In genomic region chr15:7574811-7575210, GRCm38 (mm10) we compare ENCODE assay signal across 12 mouse cellular contexts.
DNase-seq lines count a peak whose midpoint lies in the region; ATAC-seq lines count a peak whose summit lies in the region.
"Had no signal": no experiment of that assay in that cellular context is flagged by ENCODE, and none has a peak within 500 bp of the region (broad histone marks: within the 10 kb centered on the region; RNA-seq: fewer than 3 reads in every experiment).

No protein-coding gene starts in this region.

- H3K36me3 ChIP-seq in forebrain, embryonic 14.5 days (ENCODE audit: control insufficient read depth, insufficient read depth, low read length) = no peaks in the 10 kb centered on the region
- H3K36me3 ChIP-seq in forebrain, embryonic 11.5 days (ENCODE audit: control insufficient read depth, insufficient read depth, low read length) = no peaks in the 10 kb centered on the region
- H3K36me3 ChIP-seq: liver, embryonic 15.5 days had no signal

- 36% methylated on average over 2 of the region's 2 CpGs for WGBS in forebrain, embryonic 14.5 days
- 75% methylated on average over 2 of the region's 2 CpGs for WGBS in forebrain, embryonic 11.5 days

- no peaks in the 10 kb centered on the region for H3K9me3 ChIP-seq in forebrain, embryonic 14.5 days (replicated peaks; ENCODE audit: control insufficient read depth, low read length)
- H3K9me3 ChIP-seq in forebrain, embryonic 11.5 days (ENCODE audit: control insufficient read depth, low read length) = no peaks in the 10 kb centered on the region
- H3K9me3 ChIP-seq: liver, embryonic 15.5 days had no signal

- intact Hi-C loops in left cerebral cortex, postnatal 25 days (cut with DNase I) = no loop called here

- DNase-seq in forebrain, embryonic 14.5 days (ENCODE audit: low spot score) = peak; percentile 52
- DNase-seq in forebrain, embryonic 11.5 days (ENCODE audit: low spot score) = no peak
- DNase-seq in kidney, postnatal 14 days = peak; percentile 15
- no peak for DNase-seq in kidney, adult 18-20 months
- DNase-seq in NIH3T3 (ENCODE audit: low read depth) = peak; percentile 79
- DNase-seq in lung, postnatal 10 days = peak; percentile 43
- DNase-seq in thymus, postnatal 14 days = no peak
- no peak for DNase-seq in left cerebral cortex, postnatal 25 days (ENCODE audit: low spot score in 2 of 2)
- DNase-seq: gastrocnemius, postnatal 25 days; thymus, postnatal 25 days had no signal

- no peak overlapping the region for H3K27ac ChIP-seq in forebrain, embryonic 14.5 days (ENCODE audit: low read depth, low read length)
- no peak overlapping the region for H3K27ac ChIP-seq in forebrain, embryonic 11.5 days (ENCODE audit: low read depth, low read length)
- H3K27ac ChIP-seq: left cerebral cortex, adult 2 months; liver, embryonic 15.5 days had no signal

- no peak overlapping the region for H3K9ac ChIP-seq in forebrain, embryonic 14.5 days (ENCODE audit: low read length)
- H3K9ac ChIP-seq in forebrain, embryonic 11.5 days (ENCODE audit: low read length) = no peak overlapping the region
- H3K9ac ChIP-seq: liver, embryonic 15.5 days had no signal

- no peaks in the 10 kb centered on the region for H3K4me1 ChIP-seq in forebrain, embryonic 14.5 days (ENCODE audit: control insufficient read depth, insufficient read depth, low read length)
- no peaks in the 10 kb centered on the region for H3K4me1 ChIP-seq in forebrain, embryonic 11.5 days (replicated peaks; ENCODE audit: control insufficient read depth, insufficient read depth, low read length)
- H3K4me1 ChIP-seq: liver, embryonic 15.5 days had no signal

- no peak overlapping the region for H3K4me3 ChIP-seq in forebrain, embryonic 14.5 days (ENCODE audit: low read depth, low read length)
- H3K4me3 ChIP-seq in forebrain, embryonic 11.5 days (ENCODE audit: low read depth, low read length) = no peak overlapping the region
- H3K4me3 ChIP-seq: left cerebral cortex, adult 2 months; liver, embryonic 15.5 days had no signal

- no peak overlapping the region for H3K4me2 ChIP-seq in forebrain, embryonic 14.5 days (ENCODE audit: low read length)
- no peak overlapping the region for H3K4me2 ChIP-seq in forebrain, embryonic 11.5 days (ENCODE audit: low read depth, low read length, severe bottlenecking)
- H3K4me2 ChIP-seq: liver, embryonic 15.5 days had no signal

- H3K27me3 ChIP-seq in forebrain, embryonic 14.5 days (replicated peaks; ENCODE audit: control insufficient read depth, insufficient read depth, low read length) = no peaks in the 10 kb centered on the region
- H3K27me3 ChIP-seq in forebrain, embryonic 11.5 days (ENCODE audit: control insufficient read depth, insufficient read depth, low read length) = no peaks in the 10 kb centered on the region
- H3K27me3 ChIP-seq: liver, embryonic 15.5 days had no signal

- no peak for ATAC-seq in forebrain, embryonic 14.5 days
- no peak for ATAC-seq in forebrain, embryonic 11.5 days (replicated peaks; ENCODE audit: low FRiP score)

Comparison
In these comparisons a context has a peak if more than half of its experiments do, and no peak if none do; other contexts are left out.
1. DNase-seq: peak in forebrain, embryonic 14.5 days (single experiment), kidney, postnatal 14 days (single experiment), NIH3T3 (single experiment) and lung, postnatal 10 days (single experiment); none in forebrain, embryonic 11.5 days (single experiment), kidney, adult 18-20 months (single experiment), thymus, postnatal 14 days (single experiment) and left cerebral cortex, postnatal 25 days (0 of 2).